Mouse (Mus musculus): ENCODE data around the gene D630036H23Rik.
"Not testable (repeated sequence)": the region's sequence is repeated elsewhere in the genome, so short reads cannot be mapped to it uniquely, and the experiment has no call there.

- not testable (repeated sequence) for TF ChIP-seq CTCF (IDR thresholded peaks at IDR 0.05; ENCODE audit: low read depth, low read length); POLR2A (IDR thresholded peaks at IDR 0.05; ENCODE audit: borderline replicate concordance, low read depth, low read length)
Measured at GRCm38 (mm10) chr12:36376391-36376790, 5.6 kb downstream of the D630036H23Rik start.
